Mouse (Mus musculus) 3T3-L1 (cell line): ENCODE data around the gene Zbtb42.

ENCODE experiments used
- DNase-seq: peaks from one replicate; pipeline ENCODE4 v3.0.0-alpha.2; 2015; ENCODE audit warnings: low read depth, low spot score

Zbtb42 gene

DNA sequence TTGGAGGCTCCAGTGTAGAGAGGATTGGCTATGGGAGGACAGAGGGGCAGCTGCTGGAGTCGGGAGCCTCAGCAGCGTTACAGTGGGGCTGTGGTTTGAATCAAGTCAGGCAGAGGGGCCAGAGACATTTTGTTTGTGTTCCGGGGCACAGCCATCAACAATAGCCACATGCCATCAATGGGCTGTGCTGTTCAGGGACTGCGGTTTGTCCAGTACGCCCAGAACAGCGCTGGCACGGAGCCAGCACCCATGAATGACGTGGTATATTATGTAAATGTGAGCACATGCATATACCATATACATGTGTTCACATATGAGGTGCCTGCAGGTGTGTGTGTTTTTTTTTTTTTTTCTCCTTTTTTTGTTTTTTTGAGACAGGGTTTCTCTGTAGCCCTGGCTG lies 49.2 kb downstream of the Zbtb42 start:
- DNase-seq, result no peak

DNA sequence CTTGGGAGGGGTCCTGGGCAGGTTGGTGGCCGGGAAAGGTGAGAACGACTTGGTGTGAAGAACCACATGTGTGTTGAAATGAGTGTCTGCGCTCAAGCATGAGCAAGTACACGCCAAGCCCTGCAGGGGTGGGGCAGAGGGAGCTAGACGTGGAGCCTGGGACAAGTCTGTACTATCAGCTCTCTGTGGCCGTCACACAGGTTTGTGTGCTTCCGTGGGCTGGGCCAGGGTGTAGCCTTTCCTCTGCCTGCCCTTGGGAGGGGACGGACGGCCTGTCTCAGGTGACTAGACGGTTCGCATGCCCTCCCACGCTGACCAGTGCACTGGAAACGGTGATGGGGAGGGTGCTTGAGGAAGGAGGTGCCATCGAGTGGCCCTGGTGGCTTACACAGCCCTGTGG lies 52.2 kb downstream of the Zbtb42 start:
- DNase-seq, result no peak
